Mouse (Mus musculus): Measurements from ENCODE around the gene Drc3.

Gene Drc3

DNA sequence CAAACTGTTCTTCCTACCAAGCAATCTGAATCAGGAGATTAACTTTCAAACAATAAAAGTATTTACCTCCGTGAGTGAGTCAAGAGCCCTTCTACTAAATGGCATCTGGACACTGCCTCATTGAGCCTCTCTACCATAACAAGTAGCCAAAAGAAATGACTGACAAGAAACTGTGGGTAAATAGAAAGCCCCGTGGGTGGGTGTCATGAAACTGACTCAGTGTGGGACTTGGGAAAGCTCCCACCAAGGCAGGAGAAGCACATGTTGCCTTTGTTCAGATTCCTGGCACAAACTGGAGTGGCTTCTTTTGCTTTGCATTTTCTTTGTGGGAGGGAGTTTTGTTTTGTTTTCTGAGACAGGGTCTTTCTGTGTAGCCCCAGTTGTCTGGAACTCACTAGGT, 17.4 kb upstream of the Drc3 start:
- DNase-seq (ENCODE audit: low spot score in 2 of 2) = no peak

DNA sequence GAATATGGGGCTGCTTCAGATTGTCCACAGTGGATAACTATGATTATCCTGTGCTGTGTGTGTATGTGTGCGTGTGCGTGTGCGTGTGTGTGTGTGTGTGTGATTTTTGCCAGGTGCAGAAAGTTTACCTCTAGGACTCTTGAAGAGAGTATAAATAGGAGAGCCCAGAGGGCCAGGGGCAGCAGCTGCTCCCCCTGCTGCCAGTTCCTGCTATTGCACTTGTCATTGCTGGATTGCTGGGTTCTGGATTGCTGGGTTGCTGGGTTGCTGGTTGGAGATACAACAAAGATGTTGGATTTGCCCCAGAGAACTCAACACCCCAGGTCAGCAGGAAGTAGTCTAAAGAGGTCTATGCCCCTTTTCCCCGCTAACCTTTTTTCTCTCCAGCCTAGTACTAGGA, 14.8 kb upstream of the Drc3 start:
- no peak for DNase-seq (ENCODE audit: low spot score in 2 of 2)

DNA sequence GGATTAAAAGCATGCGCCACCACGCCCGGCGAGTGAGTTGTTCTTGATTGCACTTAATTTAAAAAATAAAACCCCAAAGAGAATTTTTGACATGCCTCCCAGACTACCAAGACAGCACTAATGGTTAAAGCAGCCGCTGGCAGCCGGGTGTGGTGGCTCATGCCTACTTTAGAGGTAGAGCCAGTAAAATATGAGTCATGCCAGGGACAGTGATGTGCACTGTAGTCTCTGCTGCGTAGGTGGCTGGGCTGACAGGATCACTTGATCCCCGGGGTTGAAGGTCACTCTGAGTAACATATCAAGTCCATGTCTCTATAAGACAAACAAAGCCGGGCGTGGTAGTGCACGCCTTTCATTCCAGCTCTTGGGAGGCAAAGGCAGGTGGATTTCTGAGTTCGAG, 13.8 kb upstream of the Drc3 start:
- DNase-seq (ENCODE audit: low spot score in 2 of 2) = no peak

DNA sequence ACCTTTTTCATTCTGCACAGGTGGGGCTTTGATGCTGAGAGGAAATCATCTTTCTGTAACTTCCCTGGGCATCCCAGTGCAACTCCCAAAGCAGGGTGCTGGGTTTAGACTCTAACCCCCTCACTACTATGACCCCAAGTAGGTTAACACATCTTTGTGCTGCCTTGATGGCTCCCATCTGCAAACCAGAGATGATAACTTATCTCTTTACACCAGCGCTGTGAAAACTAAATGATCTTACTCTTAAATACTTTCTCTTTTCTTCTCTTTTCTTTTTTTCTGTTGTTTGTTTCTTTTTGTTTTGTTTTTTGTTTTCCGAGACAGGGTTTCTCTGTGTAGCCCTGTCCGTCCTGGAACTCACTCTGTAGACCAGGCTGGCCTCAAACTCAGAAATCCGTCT, 7.3 kb upstream of the Drc3 start:
- DNase-seq (ENCODE audit: low spot score in 2 of 2) = no peak

DNA sequence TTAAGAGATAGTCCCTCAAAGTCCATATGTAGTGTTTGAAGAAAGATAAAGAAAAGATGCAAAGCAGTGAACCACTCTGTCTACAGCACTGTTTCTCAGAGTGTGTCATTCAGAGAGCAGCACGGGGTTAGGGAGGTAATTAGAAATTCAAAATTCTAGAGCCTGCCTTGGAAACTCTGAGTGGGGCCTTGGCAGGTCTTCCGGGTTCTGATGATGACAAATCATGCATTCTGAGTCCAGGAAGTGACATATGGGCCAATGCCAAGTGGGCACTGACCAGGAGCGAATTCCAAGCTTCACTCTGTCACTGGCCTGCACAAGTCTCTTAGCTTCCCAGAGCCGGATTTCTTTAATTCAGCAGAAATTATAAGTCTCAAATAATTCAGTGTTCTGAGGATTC, 6.6 kb upstream of the Drc3 start:
- no peak for DNase-seq (ENCODE audit: low spot score in 2 of 2)

DNA sequence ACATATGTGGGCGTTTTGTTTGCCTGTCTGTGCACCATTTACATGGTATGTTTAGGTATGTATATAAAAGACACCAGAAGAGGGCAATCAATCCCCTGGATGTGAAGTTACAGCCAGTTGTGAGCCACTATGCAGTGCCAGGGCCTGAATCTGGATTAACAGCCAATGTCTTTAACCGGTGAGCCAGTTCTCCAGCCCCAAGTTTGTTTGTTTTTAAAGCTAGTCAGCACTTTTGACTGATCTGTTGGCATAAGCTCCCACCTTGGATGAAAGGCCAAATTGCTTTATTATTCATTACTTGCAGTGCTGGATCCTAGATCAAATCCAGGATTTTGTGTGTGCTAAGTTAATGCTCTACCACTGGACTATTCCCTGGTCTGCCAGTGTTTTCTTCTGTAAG, 1.7 kb upstream of the Drc3 start:
- DNase-seq (ENCODE audit: low spot score in 2 of 2) = no peak

DNA sequence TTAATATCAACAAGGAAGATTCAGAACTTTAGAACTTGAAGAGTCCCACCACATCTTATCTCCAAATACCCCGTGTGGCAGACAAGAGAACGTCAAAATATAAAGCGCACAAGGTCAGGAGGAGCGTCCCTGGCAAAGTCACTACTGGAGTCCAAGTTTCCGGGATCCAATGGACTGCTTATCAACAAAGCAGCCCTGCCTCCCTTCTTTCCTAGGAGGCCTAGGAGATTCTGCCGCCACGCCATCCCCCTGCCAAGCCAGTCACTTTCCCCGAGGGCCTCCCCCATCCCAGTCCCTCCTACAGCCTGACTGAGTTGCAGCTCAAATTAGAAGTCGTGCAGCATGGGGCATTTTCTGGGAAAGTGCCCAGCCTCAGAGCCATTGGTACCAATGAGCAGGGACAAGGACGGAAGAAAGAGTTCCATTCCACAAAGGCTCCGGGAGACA, 1.2 kb upstream of the Drc3 start:
- DNase-seq (ENCODE audit: low spot score in 2 of 2) = no peak

DNA sequence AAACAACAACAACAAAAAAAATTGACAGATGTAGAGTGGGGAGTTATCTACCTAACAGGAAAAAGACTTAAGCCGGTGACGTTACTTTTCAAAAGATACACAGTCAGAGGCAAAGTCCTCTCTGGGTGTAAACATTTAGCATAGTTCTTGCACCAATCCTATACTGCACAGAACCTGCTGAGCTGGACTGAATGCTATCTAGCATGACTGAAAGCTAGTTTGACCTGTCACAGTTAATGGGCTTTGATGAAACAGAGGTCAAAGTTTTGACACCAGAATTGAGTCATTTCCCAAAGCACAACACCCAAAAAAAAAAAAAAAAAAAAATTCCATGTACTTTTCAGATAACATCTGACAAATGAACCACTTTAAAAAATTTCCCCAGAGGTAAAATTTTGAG, 2.8 kb downstream of the Drc3 start:
- DNase-seq (ENCODE audit: low spot score in 2 of 2) = no peak

DNA sequence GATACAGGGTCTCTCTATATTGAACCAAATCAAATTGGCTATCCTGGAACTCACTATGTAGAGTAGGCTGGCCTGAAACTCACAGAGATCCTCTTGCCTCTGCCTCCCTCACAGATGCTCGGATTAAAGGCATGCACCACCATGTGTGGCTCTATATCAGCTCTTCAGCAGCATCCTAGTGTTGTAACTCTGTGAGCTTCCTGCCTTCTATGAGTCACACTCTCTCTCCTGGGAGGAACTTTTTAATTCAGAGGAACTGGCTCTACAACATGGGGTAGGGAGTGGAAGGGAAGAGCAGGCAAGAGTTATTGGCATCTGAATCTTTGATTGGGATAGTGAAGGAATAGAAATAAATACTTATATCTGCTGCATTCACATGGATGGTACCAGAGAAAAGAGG, 4.0 kb downstream of the Drc3 start:
- DNase-seq (ENCODE audit: low spot score in 2 of 2) = no peak

DNA sequence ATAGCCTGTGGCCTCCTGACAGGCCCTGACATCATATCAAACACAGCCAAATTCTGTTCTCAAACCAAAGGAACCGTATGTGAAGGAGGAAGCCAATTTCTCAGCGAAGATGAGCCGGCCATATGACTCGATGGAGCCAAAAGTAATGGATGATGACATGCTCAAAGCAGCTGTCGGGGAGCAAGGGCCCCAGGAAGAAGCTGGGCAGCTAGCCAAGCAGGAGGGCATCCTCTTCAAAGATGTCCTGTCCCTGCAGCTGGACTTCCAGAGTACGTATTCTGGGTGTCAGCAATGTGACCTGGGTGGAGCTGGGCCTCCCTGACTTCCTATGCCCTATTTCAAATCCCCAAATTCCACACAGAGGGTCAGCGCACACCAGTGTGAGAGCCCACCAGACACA, 5.4 kb downstream of the Drc3 start:
- DNase-seq (ENCODE audit: low spot score in 2 of 2) = no peak

DNA sequence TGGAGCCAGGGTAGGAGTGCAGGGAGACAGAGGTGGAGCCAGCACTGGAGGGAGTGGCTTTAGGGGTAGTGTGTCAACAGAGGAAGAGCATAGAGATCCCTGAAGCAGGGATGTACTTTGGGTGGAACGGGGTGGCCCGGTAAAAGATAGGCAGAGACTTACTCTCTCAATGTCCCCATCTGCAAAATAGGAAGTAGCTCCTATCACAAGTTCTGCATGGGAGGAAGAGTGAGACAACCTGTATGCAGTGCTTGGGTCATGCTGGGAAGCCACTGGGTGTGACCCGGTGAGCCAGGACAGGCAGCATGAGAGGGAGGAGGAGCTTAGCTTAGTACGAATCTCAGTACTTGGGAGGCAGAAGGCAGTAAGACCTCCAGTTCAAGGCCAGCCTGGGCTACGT, 6.0 kb downstream of the Drc3 start:
- DNase-seq (ENCODE audit: low spot score in 2 of 2) = no peak

DNA sequence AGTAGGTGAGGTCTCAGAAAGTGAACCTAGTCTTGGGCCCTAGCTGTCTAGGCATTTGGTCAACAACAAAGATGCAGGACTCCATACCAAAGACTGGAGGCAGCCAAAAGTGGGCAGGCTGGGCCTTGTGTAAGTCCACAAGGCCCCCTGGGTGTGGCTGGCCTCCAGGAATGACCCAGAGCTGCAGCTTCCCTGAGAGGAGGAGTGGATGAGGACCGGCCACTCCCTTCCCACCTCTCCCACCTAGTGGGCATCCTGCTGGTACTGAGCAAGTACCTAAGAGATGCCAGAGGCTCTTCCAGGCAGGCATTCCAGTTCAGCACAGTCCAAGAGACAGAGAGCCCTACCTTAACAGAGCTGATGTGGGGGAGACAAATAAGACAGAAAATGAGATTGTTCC, 6.8 kb downstream of the Drc3 start:
- DNase-seq (ENCODE audit: low spot score in 2 of 2) = no peak

DNA sequence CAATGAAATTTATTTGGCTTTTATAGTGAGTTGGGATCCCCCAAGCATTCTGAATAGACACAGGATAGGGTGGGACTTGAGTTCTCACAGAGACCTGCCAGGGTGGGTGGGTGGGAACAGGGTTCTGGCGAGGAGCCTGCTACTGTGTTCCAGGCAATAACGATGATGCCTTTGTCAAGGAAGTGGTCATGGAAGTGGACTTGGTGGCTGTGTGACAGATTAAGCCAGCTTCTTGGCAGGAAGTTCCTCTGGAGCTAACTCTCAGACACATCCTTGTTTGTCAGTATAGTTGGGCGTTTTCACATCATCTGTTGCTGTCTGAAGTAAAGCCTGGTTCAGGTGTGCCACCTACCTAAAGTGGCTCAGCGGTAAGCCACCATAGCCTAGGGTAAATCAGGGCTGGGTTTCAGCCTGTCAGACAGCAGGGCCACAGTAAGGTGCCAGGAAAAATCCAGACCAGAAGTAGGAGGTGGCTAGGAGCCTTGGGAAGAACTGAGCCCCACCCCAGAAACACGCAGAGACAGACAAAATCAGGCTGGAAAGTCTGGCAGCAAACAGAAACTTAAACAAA, 7.6 kb downstream of the Drc3 start:
- no peak for DNase-seq (ENCODE audit: low spot score in 2 of 2)

DNA sequence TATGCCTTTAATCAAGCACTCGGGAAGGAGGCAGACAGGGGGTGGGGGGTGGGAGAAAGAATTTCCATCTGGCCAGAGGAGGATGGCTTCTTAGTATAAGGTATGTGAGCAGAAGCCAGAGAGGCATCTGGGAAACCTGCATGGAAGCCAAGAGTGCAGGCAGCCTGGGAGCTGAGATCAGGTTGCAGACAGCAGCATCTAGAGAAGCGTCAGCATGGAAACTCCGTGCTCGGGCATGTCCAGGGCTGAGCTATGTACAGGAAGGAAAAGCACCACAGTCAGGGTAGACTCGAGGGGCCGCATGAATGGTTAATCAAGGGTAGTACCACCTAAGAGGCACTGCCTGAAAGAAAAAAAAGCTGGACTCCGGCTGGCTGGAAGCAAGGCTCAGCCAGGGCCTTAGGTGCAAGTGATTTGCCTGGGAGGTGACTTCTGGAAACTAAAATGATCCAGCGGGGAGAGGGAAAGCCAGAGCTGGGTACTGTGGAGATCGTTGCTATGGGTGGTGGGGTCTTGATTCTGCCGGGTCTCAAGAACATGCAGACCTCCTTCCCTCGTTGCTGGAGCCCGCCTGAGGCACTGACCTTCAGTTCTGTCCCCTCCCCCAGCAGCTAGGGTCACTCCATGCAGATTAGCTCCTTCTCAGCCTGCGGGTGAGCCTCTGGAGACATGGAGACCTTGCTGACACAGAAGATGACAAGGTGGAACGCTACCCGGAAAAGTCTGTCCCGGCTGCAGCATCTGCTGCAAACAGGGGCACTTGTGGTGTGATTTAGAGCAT, 13.3 kb downstream of the Drc3 start:
- no peak for DNase-seq (ENCODE audit: low spot score in 2 of 2)

DNA sequence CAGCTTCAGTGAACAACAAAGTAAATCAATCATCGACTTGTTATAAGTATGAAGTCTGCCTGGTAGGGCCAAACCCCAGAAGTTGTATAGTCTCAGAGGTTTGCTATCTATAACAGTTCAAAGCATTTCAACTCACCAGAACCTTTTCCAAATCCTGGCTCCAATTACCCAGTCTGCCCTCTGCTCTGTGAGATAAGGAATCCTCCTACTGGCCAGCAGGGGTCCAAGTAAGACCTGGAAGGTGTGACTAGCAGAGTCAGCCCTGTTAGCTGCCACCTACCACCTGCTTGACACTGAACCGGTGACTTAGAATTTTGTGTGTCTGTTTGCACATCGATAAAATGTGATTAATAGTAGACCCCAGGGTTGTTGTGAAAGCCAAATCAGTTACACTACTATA, 14.1 kb downstream of the Drc3 start:
- DNase-seq (ENCODE audit: low spot score in 2 of 2) = no peak

DNA sequence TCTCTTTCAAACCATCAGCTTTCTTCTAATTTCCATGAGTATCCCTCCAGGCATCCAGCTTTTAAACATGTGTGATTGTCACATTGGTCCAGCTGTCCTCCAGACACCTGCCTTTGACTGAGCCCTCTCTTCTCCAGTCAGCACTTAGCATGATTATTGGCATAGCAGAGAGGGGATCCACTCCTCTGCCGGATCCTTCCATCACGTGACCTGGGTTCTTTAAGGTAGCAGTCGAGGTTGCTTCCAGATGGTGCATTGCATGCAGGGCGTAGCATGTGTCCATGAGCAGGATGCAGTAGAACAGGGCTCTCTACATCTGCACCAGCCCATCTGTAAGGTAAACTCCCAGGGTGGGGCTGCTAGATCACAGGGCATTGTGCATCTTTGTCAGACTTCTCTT, 15.8 kb downstream of the Drc3 start:
- DNase-seq (ENCODE audit: low spot score in 2 of 2) = no peak

DNA sequence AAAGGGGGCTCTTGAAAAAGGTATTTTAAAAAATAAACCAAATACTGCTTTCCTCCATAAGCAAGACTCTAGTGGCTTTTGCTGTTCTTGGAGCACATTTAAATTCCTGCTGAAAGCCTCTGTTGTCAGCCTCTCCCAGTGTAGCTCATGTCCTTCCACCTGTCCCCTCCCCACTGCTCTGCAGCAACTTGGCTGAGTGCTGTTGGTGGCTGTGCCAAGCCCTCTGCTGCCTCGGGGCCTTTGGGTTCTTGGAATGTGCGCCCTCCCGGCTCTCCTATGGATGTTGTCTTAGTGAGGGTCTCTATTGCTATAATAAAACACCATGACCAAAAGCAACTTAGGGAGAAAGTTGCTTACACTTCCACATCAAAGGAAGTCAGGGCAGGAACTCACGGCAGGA, 16.3 kb downstream of the Drc3 start:
- DNase-seq (ENCODE audit: low spot score in 2 of 2) = no peak

DNA sequence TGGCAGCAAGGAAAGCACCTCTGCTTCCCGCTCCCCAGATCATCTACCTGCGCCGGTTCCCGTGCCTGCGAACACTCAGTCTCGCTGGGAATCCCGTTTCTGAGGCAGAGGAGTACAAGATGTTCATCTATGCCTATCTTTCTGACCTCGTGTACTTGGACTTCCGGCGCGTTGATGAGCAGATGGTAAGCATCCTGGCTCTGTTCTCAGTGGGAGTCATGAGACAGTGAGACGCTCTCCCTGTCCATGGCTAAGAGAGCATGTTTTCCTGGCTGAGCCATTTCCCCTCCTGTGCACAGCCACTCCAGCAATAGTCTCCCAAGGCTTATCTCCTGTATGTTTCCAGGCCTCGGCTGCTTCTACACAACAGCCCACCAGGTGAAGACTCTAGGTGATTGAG, 17.3 kb downstream of the Drc3 start:
- DNase-seq (ENCODE audit: low spot score in 2 of 2) = no peak

DNA sequence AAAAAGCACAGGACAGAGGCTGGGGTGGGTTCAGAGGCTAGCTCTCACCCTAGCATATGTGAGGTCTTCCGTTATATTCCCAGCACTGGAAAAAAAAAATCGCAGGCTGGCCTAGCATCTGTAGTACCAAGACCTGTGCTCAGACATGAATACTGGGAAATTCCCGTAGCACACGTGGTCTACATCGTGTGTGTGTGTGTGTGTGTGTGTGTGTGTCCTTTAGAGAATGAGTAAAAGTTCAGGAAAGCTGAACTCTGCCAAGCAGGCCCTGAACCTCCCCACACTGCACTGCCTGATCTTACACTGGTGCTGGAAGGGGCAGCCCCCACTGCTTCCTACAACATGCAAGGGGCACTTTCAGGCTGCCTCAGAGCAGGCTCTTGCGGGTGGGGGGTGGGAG, 21.4 kb downstream of the Drc3 start:
- no peak for DNase-seq (ENCODE audit: low spot score in 2 of 2)

DNA sequence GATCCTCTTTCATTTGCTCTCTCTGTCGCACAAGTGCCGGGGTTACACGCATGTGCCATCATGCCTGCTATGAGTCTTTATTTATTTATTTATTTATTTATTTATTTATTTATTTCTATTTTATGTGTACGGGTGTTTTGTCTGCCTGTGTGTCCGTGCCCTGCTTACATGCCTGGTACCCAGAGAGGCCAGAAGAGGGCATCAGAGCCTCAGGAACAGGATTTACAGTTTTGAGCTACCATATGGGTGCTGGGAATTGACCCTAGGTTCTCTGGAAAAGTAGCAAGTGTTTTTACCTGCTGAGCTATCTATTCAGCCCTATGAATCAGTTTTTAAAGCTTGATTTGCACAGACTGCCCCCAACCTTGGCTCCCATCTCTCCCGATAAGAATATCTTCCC, 30.4 kb downstream of the Drc3 start:
- DNase-seq (ENCODE audit: low spot score in 2 of 2) = no peak

DNA sequence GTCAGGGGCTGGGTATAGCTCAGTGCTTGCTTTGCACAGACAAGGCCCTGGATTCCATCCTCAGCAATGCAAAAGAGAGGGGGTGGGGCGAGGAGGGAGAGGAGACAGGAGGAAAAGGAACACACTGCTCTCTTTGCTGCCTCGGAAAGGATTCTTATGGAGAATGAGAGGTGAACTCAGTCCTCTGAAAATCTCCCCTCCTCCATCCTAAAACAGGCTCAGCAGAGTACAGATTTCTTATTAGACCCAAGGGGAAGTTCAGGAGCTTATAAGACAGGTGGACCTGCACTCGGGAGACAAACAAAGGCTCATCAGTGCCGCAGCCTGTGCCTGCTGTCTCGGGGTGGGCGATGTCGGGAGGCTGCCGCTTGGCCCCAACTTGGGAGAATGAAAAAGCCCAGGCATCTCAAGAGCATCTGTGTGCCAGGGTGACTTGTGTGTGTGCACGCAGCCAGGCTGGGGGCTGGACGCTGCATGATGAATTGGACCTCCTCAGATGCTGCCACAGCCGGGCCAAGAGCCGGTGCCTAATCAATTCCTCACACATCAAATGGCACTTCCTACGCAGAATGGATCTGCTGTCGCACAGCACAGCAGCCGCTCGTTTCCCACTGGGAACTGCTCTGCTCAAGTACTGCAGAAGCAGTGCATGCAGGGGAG, 31.8 kb downstream of the Drc3 start:
- no peak for DNase-seq (ENCODE audit: low spot score in 2 of 2)

DNA sequence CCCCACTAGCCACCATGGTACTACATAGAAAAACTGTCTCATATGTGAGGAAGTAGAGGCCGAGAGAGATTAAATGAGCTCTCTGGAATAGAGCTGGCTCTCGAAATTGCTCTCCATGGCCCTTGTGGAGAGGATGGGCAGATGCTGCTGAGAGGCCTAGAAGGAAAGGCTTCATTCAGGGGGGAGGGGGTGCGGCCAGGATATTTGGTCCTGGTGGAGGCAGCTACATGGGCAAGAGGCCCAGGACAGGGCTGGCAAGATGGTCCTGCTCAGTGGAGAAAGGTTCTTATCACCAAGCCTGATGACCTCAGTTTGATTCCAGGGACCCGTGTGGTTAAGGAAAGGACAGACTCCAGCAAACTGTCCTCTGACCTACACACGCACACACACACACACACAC, 32.8 kb downstream of the Drc3 start:
- no peak for DNase-seq (ENCODE audit: low spot score in 2 of 2)

DNA sequence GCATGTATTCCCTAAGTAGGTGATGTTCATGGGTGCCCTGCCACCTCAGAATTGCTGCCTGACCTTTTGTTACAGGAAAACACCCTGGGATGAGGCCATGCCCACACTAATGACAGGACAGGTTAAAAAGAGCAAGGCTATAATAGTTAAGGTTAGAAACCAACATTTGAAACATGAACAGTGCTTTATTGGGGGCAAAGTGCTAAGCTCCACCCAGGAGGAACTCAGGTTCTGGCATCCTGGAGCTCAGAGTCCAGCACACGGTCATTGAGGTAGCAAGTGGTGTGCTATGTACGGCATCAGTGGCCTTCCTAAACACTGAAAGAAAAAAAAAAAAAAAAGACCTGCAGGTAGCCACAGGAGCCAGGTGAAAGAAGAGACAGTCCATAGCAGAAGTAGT, 34.8 kb downstream of the Drc3 start:
- no peak for DNase-seq (ENCODE audit: low spot score in 2 of 2)
